Mouse (Mus musculus): ENCODE measurements around the gene Dpf1.

DNA sequence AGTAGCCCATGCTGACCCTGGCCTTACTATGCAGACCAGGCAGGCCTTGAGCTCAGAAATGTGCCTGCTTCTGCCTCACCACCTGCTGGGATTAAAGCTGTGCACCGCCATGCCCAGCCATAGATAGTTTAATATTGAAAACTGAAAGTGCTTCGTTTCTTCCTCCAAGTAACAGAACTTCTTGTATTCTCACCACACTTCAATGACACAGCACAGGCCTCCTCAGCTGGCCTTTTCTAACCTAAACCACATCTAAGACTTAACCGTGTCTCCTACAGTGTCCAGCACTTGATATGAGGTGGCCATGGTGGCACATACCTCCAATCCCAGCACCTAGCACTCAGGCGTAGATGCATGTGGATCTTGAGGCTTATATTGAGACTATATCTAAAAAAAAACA, 33.3 kb upstream of the Dpf1 start:
- TF ChIP-seq CTCF (IDR thresholded peaks at IDR 0.05; ENCODE audit: extremely low read depth, insufficient read depth, insufficient read length, insufficient replicate concordance) (no peak), POLR2A (IDR thresholded peaks at IDR 0.05; ENCODE audit: low read depth, low read length) (no peak)

All from spleen, adult 2 months (tissue).